Mouse (Mus musculus): ENCODE results near the gene Arhgap23. TPM values are rescaled to one million over a fixed set of nuclear protein-coding genes. Genes with fewer than 3 reads are reported as not detected.

Arhgap23 gene
- polyA plus RNA-seq, 1 experiment from 2014 or later, result 7.0 TPM

GRCm38 (mm10) chr11:97438868-97439267 is 23.5 kb downstream of the Arhgap23 start:
- Histone ChIP-seq H3K27me3 (replicated peaks; ENCODE audit: insufficient read depth, low read length) (no peaks in the 10 kb centered on the region), H3K4me1 (ENCODE audit: insufficient read depth, low read depth, low read length) (peaks cover 61% of the 10 kb centered on the region), H3K4me2 (replicated peaks; ENCODE audit: low read depth, low read length) (peak overlapping the region; percentile 94; the same call in 1 of the 2 replicates), H3K36me3 (ENCODE audit: insufficient read depth, low read length) (no peaks in the 10 kb centered on the region), H3K9me3 (ENCODE audit: low read length) (no peaks in the 10 kb centered on the region), H3K9ac (replicated peaks; ENCODE audit: low read depth) (no peak overlapping the region), H3K27ac (ENCODE audit: low read length) (peak overlapping the region; percentile 94), H3K4me3 (ENCODE audit: low read depth, low read length) (no peak overlapping the region)
- DNase-seq (ENCODE audit: low spot score) (peak; percentile 68), ATAC-seq (peak; percentile 7)
- 44% methylated on average over 9 of the region's 9 CpGs for WGBS
- TF ChIP-seq CTCF (IDR thresholded peaks at IDR 0.05) (no peak; the same call in 1 of the 2 replicates), EP300 (IDR thresholded peaks at IDR 0.05) (peak; percentile 6; the same call in 1 of the 2 replicates)

DNA sequence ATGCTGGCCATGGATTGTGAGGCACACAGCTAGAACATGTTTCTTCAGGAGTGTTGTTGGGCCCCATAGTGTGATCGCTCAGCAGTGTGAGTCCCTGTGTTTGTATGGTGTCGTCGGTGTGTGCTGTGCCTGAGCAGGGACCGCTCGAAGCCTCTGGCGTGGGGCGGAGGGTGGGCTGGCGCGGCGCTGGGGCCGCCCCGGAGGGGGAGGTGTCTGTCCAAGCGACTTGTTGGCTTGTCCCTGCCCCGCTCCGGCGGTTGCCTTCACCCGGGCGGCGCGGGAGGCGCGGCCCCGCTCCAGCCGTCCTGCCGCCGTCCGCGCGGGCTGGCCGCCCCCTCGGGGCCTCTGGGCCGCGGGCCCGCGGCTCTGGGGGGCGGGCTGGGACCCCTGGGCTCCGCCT is 24.6 kb downstream of the Arhgap23 start:
- WGBS, result 3% methylated on average over 9 of the region's 37 CpGs
- peak overlapping the region; percentile 78 for H3K9ac ChIP-seq (replicated peaks; ENCODE audit: low read depth)
- DNase-seq (ENCODE audit: low spot score), result peak; percentile 85
- peak overlapping the region; percentile 94 for H3K4me2 ChIP-seq (replicated peaks; ENCODE audit: low read depth, low read length)
- H3K27me3 ChIP-seq (replicated peaks; ENCODE audit: insufficient read depth, low read length), result no peaks in the 10 kb centered on the region
- peaks cover 61% of the 10 kb centered on the region for H3K4me1 ChIP-seq (ENCODE audit: insufficient read depth, low read depth, low read length)
- peak overlapping the region; percentile 82 for H3K4me3 ChIP-seq (ENCODE audit: low read depth, low read length)
- H3K27ac ChIP-seq (ENCODE audit: low read length), result peak overlapping the region; percentile 94
- no peaks in the 10 kb centered on the region for H3K9me3 ChIP-seq (ENCODE audit: low read length)
- H3K36me3 ChIP-seq (ENCODE audit: insufficient read depth, low read length), result no peaks in the 10 kb centered on the region; the same call in 1 of the 2 replicates
- ATAC-seq, result peak; percentile 59
- TF ChIP-seq EP300 (IDR thresholded peaks at IDR 0.05), result no peak
- TF ChIP-seq CTCF (IDR thresholded peaks at IDR 0.05), result no peak

DNA sequence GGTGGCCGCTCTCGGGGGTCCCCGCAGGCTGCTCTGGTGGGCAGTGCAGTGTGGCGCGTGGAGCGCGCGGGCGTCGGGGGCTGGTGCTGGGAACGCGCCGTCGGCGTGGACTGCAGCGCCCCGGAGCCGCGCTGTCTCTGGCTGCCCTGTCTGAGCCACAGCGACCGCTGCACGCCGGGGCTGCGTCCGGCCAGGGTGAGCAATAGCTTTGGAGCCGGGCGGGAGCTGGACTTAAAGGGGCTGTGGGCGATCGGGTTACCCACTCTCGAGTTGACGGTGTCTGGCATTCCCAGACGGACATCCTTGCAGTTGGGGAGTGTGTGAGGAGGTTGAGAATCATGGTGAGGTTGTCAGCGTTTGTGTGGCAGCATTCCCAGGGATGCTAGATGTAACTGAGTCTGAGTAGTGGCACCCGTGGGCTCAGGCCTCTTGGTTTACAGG is 25.1 kb downstream of the Arhgap23 start:
- DNase-seq (ENCODE audit: low spot score) (peak; percentile 54), ATAC-seq (peak; percentile 22)
- Histone ChIP-seq H3K4me3 (ENCODE audit: low read depth, low read length) (peak overlapping the region; percentile 82), H3K9me3 (ENCODE audit: low read length) (no peaks in the 10 kb centered on the region), H3K27ac (ENCODE audit: low read length) (peak overlapping the region; percentile 94), H3K36me3 (ENCODE audit: insufficient read depth, low read length) (no peaks in the 10 kb centered on the region; the same call in 1 of the 2 replicates), H3K9ac (replicated peaks; ENCODE audit: low read depth) (peak overlapping the region; percentile 78), H3K4me1 (ENCODE audit: insufficient read depth, low read depth, low read length) (peaks cover 58% of the 10 kb centered on the region), H3K4me2 (replicated peaks; ENCODE audit: low read depth, low read length) (peak overlapping the region; percentile 94), H3K27me3 (replicated peaks; ENCODE audit: insufficient read depth, low read length) (no peaks in the 10 kb centered on the region)
- under 1% methylated on average over 34 of the region's 34 CpGs for WGBS
- TF ChIP-seq EP300 (IDR thresholded peaks at IDR 0.05) (no peak), CTCF (IDR thresholded peaks at IDR 0.05) (no peak)

DNA sequence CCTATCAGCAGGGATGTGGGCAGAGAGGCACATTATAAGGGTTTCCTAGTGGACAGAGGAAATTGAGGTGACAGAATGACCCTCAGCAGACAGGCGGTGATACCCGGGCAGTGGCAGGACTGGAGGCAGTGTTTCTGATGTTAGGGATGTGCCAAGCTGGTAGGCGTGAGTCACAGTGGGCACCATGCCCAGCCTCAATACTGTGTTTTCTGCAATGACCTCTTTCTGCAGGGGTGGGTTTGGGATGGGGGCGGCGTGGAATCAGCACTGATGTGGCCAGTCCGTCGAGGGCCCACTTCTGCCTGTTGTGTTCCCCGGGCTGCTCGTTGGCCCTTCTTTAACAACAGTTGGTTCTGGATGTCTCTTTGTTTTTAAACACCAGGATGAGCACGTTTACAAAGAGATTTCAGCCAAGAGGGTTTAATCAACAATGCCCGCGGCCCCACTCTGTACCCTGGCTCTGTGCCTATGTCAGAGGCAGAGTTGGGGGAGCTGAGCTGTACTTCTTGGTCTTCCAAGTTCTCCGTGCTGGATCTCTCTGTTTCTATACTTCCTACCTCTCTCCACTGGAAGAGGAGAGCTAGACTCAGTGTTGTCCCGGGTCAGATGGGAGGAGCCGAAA is 25.8 kb downstream of the Arhgap23 start:
- Histone ChIP-seq H3K27me3 (replicated peaks; ENCODE audit: insufficient read depth, low read length) (no peaks in the 10 kb centered on the region), H3K4me2 (replicated peaks; ENCODE audit: low read depth, low read length) (peak overlapping the region; percentile 94), H3K4me3 (ENCODE audit: low read depth, low read length) (peak overlapping the region; percentile 82), H3K9ac (replicated peaks; ENCODE audit: low read depth) (peak overlapping the region; percentile 78), H3K36me3 (ENCODE audit: insufficient read depth, low read length) (no peaks in the 10 kb centered on the region; the same call in 1 of the 2 replicates), H3K27ac (ENCODE audit: low read length) (peak overlapping the region; percentile 94), H3K4me1 (ENCODE audit: insufficient read depth, low read depth, low read length) (peaks cover 51% of the 10 kb centered on the region), H3K9me3 (ENCODE audit: low read length) (no peaks in the 10 kb centered on the region)
- WGBS, result 22% methylated on average over 15 of the region's 15 CpGs
- DNase-seq (ENCODE audit: low spot score) (peak; percentile 62), ATAC-seq (no peak)
- TF ChIP-seq CTCF (IDR thresholded peaks at IDR 0.05) (no peak; the same call in 1 of the 2 replicates), EP300 (IDR thresholded peaks at IDR 0.05) (no peak)

DNA sequence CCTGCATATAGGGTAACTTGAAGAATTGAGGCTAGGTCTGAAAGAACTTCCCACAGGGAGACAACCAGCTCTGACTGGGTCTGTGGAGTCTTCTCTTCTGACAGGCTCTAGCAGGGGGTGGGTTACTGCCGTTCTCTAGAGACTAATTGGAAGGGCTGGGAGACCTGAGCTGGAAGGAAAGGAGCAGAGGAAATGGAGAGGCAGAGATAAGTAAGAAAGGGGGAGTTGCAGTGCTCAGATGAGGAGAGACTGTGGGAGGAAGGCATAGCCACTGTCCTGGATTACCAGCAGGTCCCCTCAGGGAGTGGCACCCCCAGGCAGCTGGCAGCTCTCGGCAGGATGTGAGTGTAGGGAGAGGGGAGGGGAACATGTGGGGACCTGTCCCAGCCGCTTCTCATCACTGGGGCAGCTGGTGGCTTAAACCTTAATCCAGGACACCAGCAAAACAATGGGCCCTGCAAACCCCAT is 26.4 kb downstream of the Arhgap23 start:
- peak overlapping the region; percentile 82 for H3K4me3 ChIP-seq (ENCODE audit: low read depth, low read length)
- TF ChIP-seq EP300 (IDR thresholded peaks at IDR 0.05), result no peak
- TF ChIP-seq CTCF (IDR thresholded peaks at IDR 0.05), result no peak
- ATAC-seq (no peak), DNase-seq (ENCODE audit: low spot score) (peak; percentile 47)
- peaks cover 45% of the 10 kb centered on the region for H3K4me1 ChIP-seq (ENCODE audit: insufficient read depth, low read depth, low read length)
- no peaks in the 10 kb centered on the region for H3K9me3 ChIP-seq (ENCODE audit: low read length)
- H3K27ac ChIP-seq (ENCODE audit: low read length), result peak overlapping the region; percentile 94
- peak overlapping the region; percentile 94 for H3K4me2 ChIP-seq (replicated peaks; ENCODE audit: low read depth, low read length)
- H3K27me3 ChIP-seq (replicated peaks; ENCODE audit: insufficient read depth, low read length), result no peaks in the 10 kb centered on the region
- peak overlapping the region; percentile 27 for H3K9ac ChIP-seq (replicated peaks; ENCODE audit: low read depth)
- WGBS, result 11% methylated on average over 3 of the region's 3 CpGs
- no peaks in the 10 kb centered on the region; the same call in 1 of the 2 replicates for H3K36me3 ChIP-seq (ENCODE audit: insufficient read depth, low read length)

GRCm38 (mm10) chr11:97442891-97443675 is 27.8 kb downstream of the Arhgap23 start:
- Histone ChIP-seq H3K4me2 (replicated peaks; ENCODE audit: low read depth, low read length) (0 out of 2 replicates have a peak overlapping the region, but pooled peaks have one; percentile 11), H3K4me3 (ENCODE audit: low read depth, low read length) (peak overlapping the region; percentile 3; the same call in 1 of the 2 replicates), H3K4me1 (ENCODE audit: insufficient read depth, low read depth, low read length) (peaks cover 36% of the 10 kb centered on the region), H3K9me3 (ENCODE audit: low read length) (no peaks in the 10 kb centered on the region), H3K27ac (ENCODE audit: low read length) (no peak overlapping the region), H3K27me3 (replicated peaks; ENCODE audit: insufficient read depth, low read length) (no peaks in the 10 kb centered on the region), H3K36me3 (ENCODE audit: insufficient read depth, low read length) (peaks cover 1% of the 10 kb centered on the region; the same call in 1 of the 2 replicates), H3K9ac (replicated peaks; ENCODE audit: low read depth) (peak overlapping the region; percentile 39; the same call in 1 of the 2 replicates)
- no peak for DNase-seq (ENCODE audit: low spot score)
- no peak for ATAC-seq
- no peak for TF ChIP-seq EP300 (IDR thresholded peaks at IDR 0.05)
- TF ChIP-seq CTCF (IDR thresholded peaks at IDR 0.05), result no peak
- 74% methylated on average over 11 of the region's 11 CpGs for WGBS
